Mouse (Mus musculus) limb, embryonic 13.5 days (tissue): ENCODE measurements around the gene Fam222a. TPM values are rescaled to one million over a fixed set of nuclear protein-coding genes. Genes with fewer than 3 reads are reported as not detected.

Experiments used
- ATAC-seq: fragments of 200-750 bp; cut with Nextera tagmentation; 2 replicates; pipeline ENCODE4 v1.8.0; 2017; ENCODE audit warnings: low read depth, moderate number of reproducible peaks, moderate TSS enrichment; ENCODE audit not compliant: low FRiP score
- H3K27ac ChIP-seq: fragments of 300-500 bp; sonication (generic); 2 replicates; pipeline ENCODE4 v1.5.1; 2015; ENCODE audit warnings: inconsistent platforms, mild to moderate bottlenecking, moderate library complexity
- H3K27me3 ChIP-seq: fragments of 300-500 bp; sonication (generic); 2 replicates; pipeline ENCODE4 v1.6.1; 2015; ENCODE audit warnings: mild to moderate bottlenecking, inconsistent platforms
- H3K36me3 ChIP-seq: fragments of 300-500 bp; sonication (generic); 2 replicates; pipeline ENCODE4 v1.6.1; 2015; ENCODE audit warnings: inconsistent platforms, mild to moderate bottlenecking, moderate library complexity
- H3K4me1 ChIP-seq: fragments of 300-500 bp; sonication (generic); 2 replicates; pipeline ENCODE4 v1.6.1; 2015; ENCODE audit warnings: inconsistent platforms
- H3K4me2 ChIP-seq: fragments of 300-500 bp; sonication (generic); replicated peaks from 2 replicates; pipeline ENCODE4 v1.6.1; 2015; ENCODE audit warnings: inconsistent platforms, mild to moderate bottlenecking, moderate library complexity
- H3K4me3 ChIP-seq: fragments of 300-500 bp; sonication (generic); 2 replicates; pipeline ENCODE4 v1.5.1; 2015; ENCODE audit warnings: moderate library complexity, mild to moderate bottlenecking, inconsistent platforms
- H3K9ac ChIP-seq: fragments of 300-500 bp; sonication (generic); 2 replicates; pipeline ENCODE4 v1.6.1; 2015; ENCODE audit warnings: mild to moderate bottlenecking, inconsistent platforms
- H3K9me3 ChIP-seq: fragments of 300-500 bp; sonication (generic); 2 replicates; pipeline ENCODE4 v1.6.1; 2016; ENCODE audit warnings: inconsistent platforms
- WGBS: fragments of 180-500 bp; shearing (Covaris S2); methylation state at CpG from one replicate; pipeline ENCODE4 v1.1.7; 2015; 5-methylcytosine and 5-hydroxymethylcytosine counted together
- polyA plus RNA-seq: library from polyadenylated mRNA; unstranded; fragments of >200 nt; fragmentation: Nextera tagmentation; extraction: Ambion mirVana; gene quantifications from 2 replicates; pipeline ENCODE4 v1.2.1, GENCODE M21; 2015

The Fam222a gene
- polyA plus RNA-seq, result 0.69 and 0.72 TPM in 2 replicates

DNA sequence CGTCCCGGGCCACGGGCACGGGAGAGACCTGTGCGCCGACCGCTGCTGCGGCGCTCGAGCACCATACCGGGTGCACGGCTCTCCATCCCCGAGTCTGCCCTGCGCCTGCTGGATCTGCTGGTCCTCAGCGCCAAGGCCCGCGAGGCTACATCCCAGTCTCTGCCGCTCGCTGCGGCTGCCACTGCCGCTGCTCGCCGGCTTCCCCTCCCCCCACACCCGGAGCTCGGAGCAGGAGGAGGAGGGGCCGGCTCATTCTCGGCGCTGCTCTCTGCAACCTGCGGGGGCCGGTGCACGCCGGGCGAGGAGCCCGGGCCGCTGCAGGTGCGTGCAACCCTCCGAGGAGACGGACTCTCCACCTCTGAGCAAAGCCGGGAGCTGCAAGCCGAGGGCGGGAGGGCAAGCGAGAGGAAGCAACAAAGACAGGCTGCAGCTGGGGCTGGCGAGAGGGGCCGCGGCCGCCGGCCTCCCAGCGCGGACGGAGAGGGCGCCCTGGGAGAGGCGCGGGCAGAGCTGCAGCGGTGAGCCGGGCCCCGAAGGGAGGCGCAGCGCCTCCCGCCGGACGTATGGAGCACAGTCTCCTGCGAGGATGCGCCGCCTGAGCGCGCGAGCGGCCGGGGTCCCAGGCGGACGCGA lies at the start of gene Fam222a:
Gene Fam222a (plus strand): TSS at position 452 of the 633 bp plus-strand sequence.
- Histone ChIP-seq H3K9ac (peak within 1 kb of the TSS; percentile 69), H3K27ac (peak within 1 kb of the TSS; percentile 44; the same call in 1 of the 2 replicates), H3K36me3 (no peaks in the 10 kb centered on the region), H3K9me3 (peaks cover 6% of the 10 kb centered on the region), H3K4me3 (peak within 1 kb of the TSS; percentile 73), H3K4me2 (peak within 1 kb of the TSS; percentile 99), H3K27me3 (peaks cover 44% of the 10 kb centered on the region), H3K4me1 (peaks cover 56% of the 10 kb centered on the region)
- peak; percentile 46 for ATAC-seq
- under 1% methylated on average over 69 of the region's 72 CpGs for WGBS

DNA sequence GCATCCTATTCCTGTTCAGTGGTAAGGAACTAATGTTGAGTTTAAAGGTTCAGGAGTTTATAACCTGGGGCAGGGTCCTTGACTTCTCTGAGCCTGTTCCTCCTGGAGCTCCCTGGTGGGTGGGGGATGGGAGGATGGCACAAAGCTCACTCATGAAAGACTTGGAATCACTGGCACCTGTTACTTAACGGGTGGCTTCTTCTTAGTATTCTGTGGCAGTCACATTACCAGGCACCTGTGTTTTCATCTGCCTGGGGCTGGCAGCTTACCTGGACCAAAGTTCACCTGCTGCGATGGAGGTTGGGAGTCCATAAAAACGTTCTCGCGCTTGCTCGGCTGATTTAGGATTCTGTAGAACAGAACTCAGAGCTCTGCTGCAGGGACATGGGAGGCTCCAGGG lies 39.5 kb upstream of the Fam222a start:
- no peak for ATAC-seq
- H3K27me3 ChIP-seq, result peaks cover 4% of the 10 kb centered on the region; the same call in 1 of the 2 replicates
- H3K4me2 ChIP-seq, result no peak overlapping the region
- no peak overlapping the region for H3K4me3 ChIP-seq
- H3K9ac ChIP-seq, result no peak overlapping the region
- no peaks in the 10 kb centered on the region for H3K36me3 ChIP-seq
- 79% methylated on average over 6 of the region's 6 CpGs for WGBS
- no peaks in the 10 kb centered on the region for H3K9me3 ChIP-seq
- H3K27ac ChIP-seq, result no peak overlapping the region
- peaks cover 10% of the 10 kb centered on the region for H3K4me1 ChIP-seq

- peak; percentile 32; the same call in 1 of the 2 replicates for ATAC-seq
- no peaks in the 10 kb centered on the region for H3K9me3 ChIP-seq
- H3K4me2 ChIP-seq, result no peak overlapping the region
- H3K9ac ChIP-seq, result 0 out of 2 replicates have a peak overlapping the region, but pooled peaks have one; percentile 31
- peaks cover 10% of the 10 kb centered on the region for H3K4me1 ChIP-seq
- H3K27ac ChIP-seq, result peak overlapping the region; percentile 48; the same call in 1 of the 2 replicates
- no peak overlapping the region for H3K4me3 ChIP-seq
- H3K27me3 ChIP-seq, result peaks cover 11% of the 10 kb centered on the region; the same call in 1 of the 2 replicates
- no peaks in the 10 kb centered on the region for H3K36me3 ChIP-seq
- whole genome bisulfite sequencing, result 13% methylated on average over 6 of the region's 6 CpGs
Measured at GRCm38 (mm10) chr5:114530337-114530736, 37.5 kb upstream of the Fam222a start.

DNA sequence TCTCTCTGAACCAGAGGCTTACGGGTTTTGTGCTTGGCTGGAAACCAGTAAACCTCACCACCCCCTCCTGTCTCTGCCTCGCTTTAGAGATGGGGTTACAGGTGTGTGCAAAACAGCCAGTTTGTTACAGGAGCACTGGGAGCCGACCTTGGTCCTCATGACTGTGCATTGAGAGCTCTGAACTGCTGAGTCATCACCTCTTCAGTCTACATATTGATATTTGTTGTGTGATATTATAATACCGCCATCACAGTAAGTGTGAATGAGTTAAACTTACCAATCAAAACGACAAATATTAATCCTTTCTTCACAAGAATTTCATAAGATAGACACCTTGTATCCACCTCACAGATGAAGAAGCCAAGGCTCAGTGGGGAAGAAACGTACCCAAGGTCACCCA lies 35.8 kb upstream of the Fam222a start:
- Histone ChIP-seq H3K27me3 (peaks cover 24% of the 10 kb centered on the region), H3K27ac (no peak overlapping the region), H3K4me2 (no peak overlapping the region), H3K36me3 (no peaks in the 10 kb centered on the region), H3K4me3 (no peak overlapping the region), H3K4me1 (peaks cover 10% of the 10 kb centered on the region), H3K9ac (no peak overlapping the region), H3K9me3 (no peaks in the 10 kb centered on the region)
- 68% methylated on average over 6 of the region's 6 CpGs for WGBS
- no peak for ATAC-seq

GRCm38 (mm10) chr5:114537308-114538020 lies 30.4 kb upstream of the Fam222a start:
- 8% methylated on average over 26 of the region's 26 CpGs for WGBS
- Histone ChIP-seq H3K4me1 (peaks cover 43% of the 10 kb centered on the region), H3K27me3 (peaks cover 39% of the 10 kb centered on the region), H3K4me3 (peak overlapping the region; percentile 15), H3K9me3 (0 out of 2 replicates have a peak, but pooled peaks cover under 1% of the 10 kb centered on the region), H3K9ac (peak overlapping the region; percentile 25; the same call in 1 of the 2 replicates), H3K27ac (no peak overlapping the region), H3K4me2 (peak overlapping the region; percentile 52), H3K36me3 (no peaks in the 10 kb centered on the region)
- no peak for ATAC-seq

GRCm38 (mm10) chr5:114538021-114538405 lies 29.8 kb upstream of the Fam222a start:
- whole genome bisulfite sequencing, result 11% methylated on average over 8 of the region's 8 CpGs
- no peak for ATAC-seq
- 0 out of 2 replicates have a peak overlapping the region, but pooled peaks have one; percentile 15 for H3K4me3 ChIP-seq
- no peaks in the 10 kb centered on the region for H3K36me3 ChIP-seq
- peak overlapping the region; percentile 25; the same call in 1 of the 2 replicates for H3K9ac ChIP-seq
- 0 out of 2 replicates have a peak, but pooled peaks cover 3% of the 10 kb centered on the region for H3K9me3 ChIP-seq
- H3K4me1 ChIP-seq, result peaks cover 43% of the 10 kb centered on the region
- H3K4me2 ChIP-seq, result peak overlapping the region; percentile 52
- H3K27me3 ChIP-seq, result peaks cover 36% of the 10 kb centered on the region
- no peak overlapping the region for H3K27ac ChIP-seq

DNA sequence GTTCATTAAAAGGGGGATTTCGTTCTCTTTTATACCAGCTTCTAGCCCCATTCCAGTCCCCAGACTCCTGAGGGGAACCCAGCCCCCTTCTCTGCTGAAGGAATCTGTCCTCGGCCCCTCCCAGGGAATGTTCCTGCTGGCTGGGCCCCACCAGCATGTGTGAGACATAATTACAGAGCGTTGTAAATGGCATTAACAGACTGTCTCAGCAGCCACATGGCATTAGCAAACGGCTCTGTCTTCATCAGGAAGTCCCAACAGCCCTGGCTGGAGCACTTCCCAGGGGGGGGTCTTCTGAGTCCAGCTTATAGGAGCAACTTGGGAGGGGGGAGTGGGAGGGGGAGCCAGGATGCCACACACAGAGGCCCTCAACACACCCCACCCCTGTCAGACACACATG lies 29.1 kb upstream of the Fam222a start:
- H3K9ac ChIP-seq, result no peak overlapping the region
- peaks cover 34% of the 10 kb centered on the region for H3K27me3 ChIP-seq
- 0 out of 2 replicates have a peak, but pooled peaks cover 3% of the 10 kb centered on the region for H3K9me3 ChIP-seq
- 9% methylated on average over 4 of the region's 4 CpGs for WGBS
- peaks cover 43% of the 10 kb centered on the region for H3K4me1 ChIP-seq
- H3K4me3 ChIP-seq, result no peak overlapping the region
- H3K4me2 ChIP-seq, result peak overlapping the region; percentile 28; the same call in 1 of the 2 replicates
- H3K27ac ChIP-seq, result peak overlapping the region; percentile 48; the same call in 1 of the 2 replicates
- H3K36me3 ChIP-seq, result no peaks in the 10 kb centered on the region
- ATAC-seq, result peak; percentile 25; the same call in 1 of the 2 replicates

DNA sequence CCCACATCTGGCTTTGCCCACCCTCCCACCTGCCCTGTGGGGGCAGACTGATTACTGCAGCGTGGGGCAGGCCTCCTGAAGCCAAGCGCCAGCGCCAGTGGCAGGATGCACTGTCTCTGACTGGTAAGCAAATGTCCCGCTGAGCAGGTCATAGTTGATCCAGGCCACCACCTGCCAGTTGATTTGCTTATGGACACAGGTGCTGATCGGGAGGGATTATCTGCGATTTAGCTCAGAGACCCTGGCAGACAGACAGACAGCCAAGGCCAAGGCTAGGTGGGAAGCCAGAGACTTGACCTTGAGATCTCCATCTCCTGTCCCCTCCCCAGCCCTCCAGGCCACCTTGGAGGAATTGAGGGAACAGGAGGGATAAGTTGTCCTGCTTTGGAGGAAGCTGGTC lies 28.1 kb upstream of the Fam222a start:
- H3K9me3 ChIP-seq, result 0 out of 2 replicates have a peak, but pooled peaks cover 3% of the 10 kb centered on the region
- no peak overlapping the region for H3K27ac ChIP-seq
- H3K27me3 ChIP-seq, result peaks cover 34% of the 10 kb centered on the region
- no peak overlapping the region for H3K9ac ChIP-seq
- H3K36me3 ChIP-seq, result no peaks in the 10 kb centered on the region
- WGBS, result 59% methylated on average over 6 of the region's 6 CpGs
- H3K4me3 ChIP-seq, result no peak overlapping the region
- no peak for ATAC-seq
- H3K4me1 ChIP-seq, result peaks cover 43% of the 10 kb centered on the region
- H3K4me2 ChIP-seq, result no peak overlapping the region

DNA sequence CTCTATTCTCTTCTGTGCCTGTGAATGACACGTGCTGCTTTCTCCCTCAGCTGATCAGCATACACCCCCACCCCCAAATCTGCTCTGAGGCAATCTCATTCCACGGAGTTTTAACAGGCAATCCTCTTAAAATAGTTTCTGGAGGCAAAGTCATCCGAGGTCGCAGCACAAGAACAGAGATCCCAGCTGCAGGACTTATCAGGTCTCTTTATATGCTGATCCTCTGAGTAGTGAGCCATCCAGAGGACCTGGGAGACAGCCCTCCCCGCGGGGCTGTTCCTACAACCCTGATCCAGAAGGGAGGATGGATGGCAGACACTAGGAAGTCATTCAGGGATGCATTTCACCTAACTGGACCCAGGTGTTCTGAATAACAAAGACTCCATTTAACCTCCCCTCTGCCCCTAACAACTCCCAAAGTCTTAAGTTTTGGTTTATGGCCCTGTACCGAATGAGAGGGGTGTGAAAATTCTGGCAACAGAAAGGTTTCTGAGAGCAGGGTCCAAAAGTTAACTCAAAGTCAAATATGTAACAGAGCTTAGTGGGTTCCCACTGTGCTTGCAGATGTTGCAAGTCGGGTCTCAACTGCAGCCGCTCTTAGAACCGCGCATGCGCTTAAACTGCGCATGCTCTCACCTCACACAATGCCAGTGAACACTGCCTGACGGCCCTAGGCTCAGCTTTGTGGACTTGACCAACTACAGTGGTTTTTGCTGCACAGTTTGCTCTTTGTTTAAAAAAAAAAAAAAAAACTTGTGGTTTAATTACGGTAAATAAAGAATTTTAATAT lies 26.0 kb upstream of the Fam222a start:
- peak overlapping the region; percentile 31 for H3K4me2 ChIP-seq
- peaks cover 16% of the 10 kb centered on the region for H3K27me3 ChIP-seq
- H3K4me3 ChIP-seq, result no peak overlapping the region
- H3K4me1 ChIP-seq, result peaks cover 43% of the 10 kb centered on the region
- H3K27ac ChIP-seq, result peak overlapping the region; percentile 69; the same call in 1 of the 2 replicates
- ATAC-seq, result peak; percentile 46; the same call in 1 of the 2 replicates
- H3K9ac ChIP-seq, result no peak overlapping the region
- 28% methylated on average over 15 of the region's 15 CpGs for WGBS
- H3K9me3 ChIP-seq, result 0 out of 2 replicates have a peak, but pooled peaks cover 3% of the 10 kb centered on the region
- H3K36me3 ChIP-seq, result no peaks in the 10 kb centered on the region

DNA sequence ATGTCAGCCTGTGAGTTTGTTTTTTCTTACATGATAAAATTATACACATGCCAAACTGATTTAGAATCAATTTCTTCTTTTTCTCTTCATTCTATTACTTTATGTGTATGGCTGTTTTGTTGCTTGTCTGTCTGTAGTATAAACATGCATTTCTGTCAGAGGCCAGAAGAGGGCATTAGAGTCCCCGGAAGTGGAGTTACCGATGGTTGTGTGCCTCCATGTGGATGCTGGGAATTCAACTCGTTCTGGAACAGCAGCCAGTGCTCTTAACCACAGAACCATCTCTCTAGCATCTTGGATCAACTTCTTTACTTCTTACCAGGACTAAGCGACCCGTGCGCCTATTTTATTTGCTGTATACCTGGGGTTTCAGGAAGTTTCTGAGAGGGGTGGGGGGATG lies 24.2 kb upstream of the Fam222a start:
- ATAC-seq, result no peak
- 93% methylated on average over 6 of the region's 6 CpGs for WGBS
- H3K4me3 ChIP-seq, result no peak overlapping the region

GRCm38 (mm10) chr5:114544205-114544604 lies 23.6 kb upstream of the Fam222a start:
- Histone ChIP-seq H3K36me3 (no peaks in the 10 kb centered on the region), H3K4me2 (no peak overlapping the region), H3K4me1 (peaks cover 23% of the 10 kb centered on the region), H3K27ac (no peak overlapping the region), H3K9ac (no peak overlapping the region), H3K9me3 (0 out of 2 replicates have a peak, but pooled peaks cover 3% of the 10 kb centered on the region), H3K4me3 (no peak overlapping the region), H3K27me3 (no peaks in the 10 kb centered on the region)
- ATAC-seq, result no peak
- WGBS, result 86% methylated on average over 4 of the region's 4 CpGs

More for the DNA sequence above, 24.2 kb upstream of the Fam222a start:
- Histone ChIP-seq H3K36me3 (no peaks in the 10 kb centered on the region), H3K9ac (no peak overlapping the region), H3K9me3 (0 out of 2 replicates have a peak, but pooled peaks cover 3% of the 10 kb centered on the region), H3K4me2 (no peak overlapping the region), H3K27me3 (no peaks in the 10 kb centered on the region), H3K4me1 (peaks cover 29% of the 10 kb centered on the region), H3K27ac (no peak overlapping the region)
